In the genomic region with DNA sequence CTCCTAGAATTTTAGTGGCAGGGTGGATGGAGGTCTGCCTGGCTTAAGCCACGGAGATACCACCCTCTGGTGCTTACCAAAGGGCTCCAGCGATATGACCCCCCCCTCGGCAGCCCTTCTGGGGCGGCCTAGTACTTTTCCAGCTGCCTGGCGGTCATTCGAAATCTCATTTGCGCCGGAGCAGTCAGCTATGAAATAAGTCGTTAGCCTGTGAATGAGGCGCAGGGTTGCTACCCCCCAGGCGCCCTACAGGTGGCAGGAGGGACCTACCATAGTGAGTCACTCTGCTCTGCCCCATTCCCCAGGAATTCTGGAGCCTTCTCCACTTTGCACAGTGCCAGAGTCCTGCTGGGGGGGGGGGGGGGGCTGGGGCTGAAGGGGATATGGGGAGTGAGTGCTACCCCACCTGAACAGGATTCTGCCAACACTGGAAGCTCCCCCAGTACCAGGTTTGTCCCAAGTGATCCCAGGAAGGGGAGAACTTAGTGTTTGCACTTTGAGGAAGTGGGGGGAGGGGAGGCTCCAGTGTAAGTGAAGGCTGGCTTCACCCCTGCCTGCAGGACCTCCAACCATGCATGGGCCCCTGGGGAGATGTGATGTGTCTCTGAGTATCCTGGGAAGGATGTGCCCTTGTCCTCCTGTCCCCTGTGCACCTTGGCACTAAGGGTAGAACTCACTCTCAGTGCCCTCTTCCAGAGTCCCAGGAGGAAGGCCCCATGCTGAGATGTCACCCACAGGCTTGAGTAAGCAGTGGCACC, we compare ENCODE assay signal across 9 mouse cellular contexts. TPM values are rescaled to one million over a fixed set of nuclear protein-coding genes. Genes with fewer than 3 reads are reported as not detected.
DNase-seq lines count a peak whose midpoint lies in the region; ATAC-seq and TF ChIP-seq lines count a peak whose summit lies in the region.
"Had no signal": no experiment of that assay in that cellular context is flagged by ENCODE, and none has a peak within 500 bp of the region (broad histone marks: within the 10 kb centered on the region; RNA-seq: fewer than 3 reads in every experiment).

No protein-coding gene starts in this region.

- H3K4me1 ChIP-seq in forebrain, embryonic 13.5 days = peaks cover 15% of the 10 kb centered on the region
- H3K4me1 ChIP-seq in intestine, embryonic 14.5 days (replicated peaks; ENCODE audit: control insufficient read depth, insufficient read depth, low read length) = no peaks in the 10 kb centered on the region
- 0 out of 4 replicates have a peak, but pooled peaks cover 0 to 2% of the 10 kb centered on the region in 2 experiments for H3K4me1 ChIP-seq in liver, embryonic 14.5 days (replicated peaks; ENCODE audit: control insufficient read depth in 2 of 2, insufficient read depth in 2 of 2, low read length in 1 of 2)
- peaks cover 15% of the 10 kb centered on the region for H3K4me1 ChIP-seq in olfactory bulb, adult 2 months (ENCODE audit: control insufficient read depth, insufficient read depth, low read length)

- 0 out of 2 replicates have a peak, but pooled peaks cover 2% of the 10 kb centered on the region for H3K9me3 ChIP-seq in forebrain, embryonic 13.5 days (replicated peaks)
- H3K9me3 ChIP-seq in intestine, embryonic 14.5 days (ENCODE audit: control insufficient read depth, low read length) = 0 out of 2 replicates have a peak, but pooled peaks cover 2% of the 10 kb centered on the region
- no peaks in the 10 kb centered on the region for H3K9me3 ChIP-seq in liver, embryonic 14.5 days (ENCODE audit: control insufficient read depth, low read length)

- H3K9ac ChIP-seq in forebrain, embryonic 13.5 days = no peak overlapping the region
- no peak overlapping the region for H3K9ac ChIP-seq in intestine, embryonic 14.5 days (ENCODE audit: low read length)
- no peak overlapping the region for H3K9ac ChIP-seq in liver, embryonic 14.5 days (replicated peaks)

- DNase-seq in ovary, adult 18-20 months (ENCODE audit: low spot score) = peak; percentile 40
- DNase-seq in ovary, postnatal 10 days (ENCODE audit: low spot score) = no peak
- DNase-seq in adrenal gland, postnatal 14 days = peak; percentile 88
- peak; percentile 75 for DNase-seq in intestine, embryonic 14.5 days (ENCODE audit: low spot score)
- DNase-seq in liver, embryonic 14.5 days (ENCODE audit: low read depth in 3 of 3, low spot score in 3 of 3) = no peak
- DNase-seq in thymus, postnatal 0 days (ENCODE audit: low spot score) = no peak

- ATAC-seq in forebrain, embryonic 13.5 days = peak; percentile 70; the same call in 1 of the 2 replicates
- ATAC-seq in intestine, embryonic 14.5 days (replicated peaks; ENCODE audit: low FRiP score, low TSS enrichment, low read depth) = peak; percentile 73; the same call in 1 of the 2 replicates
- ATAC-seq in liver, embryonic 14.5 days (ENCODE audit: insufficient read depth) = no peak

- peak overlapping the region; percentile 5; the same call in 1 of the 2 replicates for H3K4me2 ChIP-seq in forebrain, embryonic 13.5 days
- no peak overlapping the region; the same call in 1 of the 2 replicates for H3K4me2 ChIP-seq in intestine, embryonic 14.5 days (ENCODE audit: low read length)
- H3K4me2 ChIP-seq in liver, embryonic 14.5 days (ENCODE audit: low read depth) = no peak overlapping the region

- H3K27me3 ChIP-seq in forebrain, embryonic 13.5 days = peaks cover 40% of the 10 kb centered on the region
- no peaks in the 10 kb centered on the region for H3K27me3 ChIP-seq in intestine, embryonic 14.5 days (replicated peaks; ENCODE audit: control insufficient read depth, insufficient read depth, low read length)
- no peaks in the 10 kb centered on the region; the same call in 1 of the 2 replicates for H3K27me3 ChIP-seq in liver, embryonic 14.5 days (ENCODE audit: control insufficient read depth, insufficient read depth, low read length)

- no peak overlapping the region for H3K4me3 ChIP-seq in forebrain, embryonic 13.5 days
- H3K4me3 ChIP-seq in intestine, embryonic 14.5 days (ENCODE audit: low read depth, low read length) = no peak overlapping the region
- no peak overlapping the region for H3K4me3 ChIP-seq in liver, embryonic 14.5 days (ENCODE audit: insufficient read depth in 1 of 2, low read depth in 2 of 2, low read length in 2 of 2)
- H3K4me3 ChIP-seq in olfactory bulb, adult 2 months (ENCODE audit: insufficient read depth, low read depth, low read length) = no peak overlapping the region
- H3K4me3 ChIP-seq: myocyte had no signal

- peak; percentile 54 for TF ChIP-seq CTCF in liver, embryonic 14.5 days (IDR thresholded peaks at IDR 0.05; ENCODE audit: low read depth)
- 0 out of 2 replicates have a peak, but pooled peaks have one; percentile 22 for TF ChIP-seq CTCF in olfactory bulb, adult 2 months (IDR thresholded peaks at IDR 0.05; ENCODE audit: insufficient read depth, low read depth, low read length)

- under 1% methylated on average over 11 of the region's 11 CpGs for WGBS in forebrain, embryonic 13.5 days
- 14% methylated on average over 11 of the region's 11 CpGs for WGBS in intestine, embryonic 14.5 days
- 21% methylated on average over 11 of the region's 11 CpGs for WGBS in liver, embryonic 14.5 days (ENCODE audit: insufficient replicate concordance)
- 22% methylated on average over 11 of the region's 11 CpGs for WGBS in olfactory bulb, adult 2 months

- no peaks in the 10 kb centered on the region for H3K36me3 ChIP-seq in forebrain, embryonic 13.5 days (ENCODE audit: poor library complexity, severe bottlenecking)
- no peaks in the 10 kb centered on the region for H3K36me3 ChIP-seq in intestine, embryonic 14.5 days (ENCODE audit: control insufficient read depth, insufficient read depth, low read length)
- H3K36me3 ChIP-seq in liver, embryonic 14.5 days (replicated peaks; ENCODE audit: control insufficient read depth, insufficient read depth, low read depth) = no peaks in the 10 kb centered on the region

- H3K27ac ChIP-seq in forebrain, embryonic 13.5 days = no peak overlapping the region
- H3K27ac ChIP-seq in intestine, embryonic 14.5 days (ENCODE audit: low read depth) = no peak overlapping the region
- H3K27ac ChIP-seq in liver, embryonic 14.5 days = no peak overlapping the region
- H3K27ac ChIP-seq in olfactory bulb, adult 2 months (ENCODE audit: insufficient read depth, low read depth, low read length) = no peak overlapping the region

- no peak for TF ChIP-seq EP300 in liver, embryonic 14.5 days (IDR thresholded peaks at IDR 0.05; ENCODE audit: low read depth)

- no peak for TF ChIP-seq POLR2A in olfactory bulb, adult 2 months (IDR thresholded peaks at IDR 0.05; ENCODE audit: insufficient read depth, low read depth, low read length)

RNA-seq across cellular contexts. Expression of a gene that starts 8.7 kb away (rescaled TPM):
- 49.6 and 54.7 TPM in 2 replicates for total RNA-seq in adrenal gland, postnatal 14 days (2021)
- polyA plus RNA-seq in forebrain, embryonic 13.5 days (2015; fragmentation: Nextera tagmentation; extraction: Ambion mirVana) = 14.6 and 16.4 TPM in 2 replicates
- polyA plus RNA-seq in intestine, embryonic 14.5 days (2014; fragmentation: Nextera tagmentation; extraction: Ambion mirVana) = 13.4 and 15.7 TPM in 2 replicates
- 15.5 and 16.4 TPM in 2 replicates for polyA plus RNA-seq in liver, embryonic 14.5 days (2012; rRNA removed)
- 3.1 and 3.7 TPM in 2 replicates for polyA plus RNA-seq in liver, embryonic 14.5 days (2014; fragmentation: Nextera tagmentation; extraction: Ambion mirVana)
- not detected in 2 replicates for polyA plus RNA-seq in olfactory bulb, adult 2 months (2012; ENCODE audit: insufficient read depth, insufficient read length, low replicate concordance, missing spikeins)
- polyA plus RNA-seq in thymus, postnatal 0 days (2015; fragmentation: Nextera tagmentation; extraction: Ambion mirVana) = 11.1 and 13.8 TPM in 2 replicates

RNA-seq across cellular contexts. Expression of a gene that starts 45.4 kb away (rescaled TPM):
- 0.53 and 0.56 TPM in 2 replicates for total RNA-seq in adrenal gland, postnatal 14 days (2021)
- 0.21 and 0.35 TPM in 2 replicates for polyA plus RNA-seq in forebrain, embryonic 13.5 days (2015; fragmentation: Nextera tagmentation; extraction: Ambion mirVana)
- 0.39 TPM in 1 of 2 replicates, not detected in the other for polyA plus RNA-seq in intestine, embryonic 14.5 days (2014; fragmentation: Nextera tagmentation; extraction: Ambion mirVana)
- 0.02 TPM in 1 of 2 replicates, not detected in the other for polyA plus RNA-seq in liver, embryonic 14.5 days (2012; rRNA removed)
- 0.04 TPM in 1 of 2 replicates, not detected in the other for polyA plus RNA-seq in liver, embryonic 14.5 days (2014; fragmentation: Nextera tagmentation; extraction: Ambion mirVana)
- polyA plus RNA-seq in olfactory bulb, adult 2 months (2012; ENCODE audit: insufficient read depth, insufficient read length, low replicate concordance, missing spikeins) = not detected in 2 replicates
- 0.46 and 0.49 TPM in 2 replicates for polyA plus RNA-seq in thymus, postnatal 0 days (2015; fragmentation: Nextera tagmentation; extraction: Ambion mirVana)

Comparison
In these comparisons a context has a peak if more than half of its experiments do, and no peak if none do; other contexts are left out.
1. DNase-seq: peak in ovary, adult 18-20 months (single experiment), adrenal gland, postnatal 14 days (single experiment) and intestine, embryonic 14.5 days (single experiment); none in ovary, postnatal 10 days (single experiment), liver, embryonic 14.5 days (0 of 3) and thymus, postnatal 0 days (single experiment).